Mouse (Mus musculus): ENCODE results near the gene Lrmda.
"Not testable (repeated sequence)": the region's sequence is repeated elsewhere in the genome, so short reads cannot be mapped to it uniquely, and the experiment has no call there.

- TF ChIP-seq CTCF (IDR thresholded peaks at IDR 0.05; ENCODE audit: borderline replicate concordance, insufficient read depth, low read length); POLR2A (IDR thresholded peaks at IDR 0.05; ENCODE audit: low read depth, low read length): not testable (repeated sequence)
Measured at GRCm38 (mm10) chr14:22588394-22588793, 568.9 kb downstream of the Lrmda start.
